Mouse (Mus musculus) limb, embryonic 12.5 days (tissue): Measurements from ENCODE around the gene Vapa. TPM values are rescaled to one million over a fixed set of nuclear protein-coding genes. Genes with fewer than 3 reads are reported as not detected.

Experiments
- ATAC-seq: fragments of 200-750 bp; cut with Nextera tagmentation; 2 replicates; pipeline ENCODE4 v1.8.0; 2017; ENCODE audit warnings: low read depth, moderate TSS enrichment; ENCODE audit not compliant: insufficient number of reproducible peaks, insufficient read depth, low FRiP score, low TSS enrichment
- H3K27ac ChIP-seq: fragments of 300-500 bp; sonication (generic); 2 replicates; pipeline ENCODE4 v1.5.1; 2016; ENCODE audit warnings: mild to moderate bottlenecking, moderate library complexity
- H3K27me3 ChIP-seq: fragments of 300-500 bp; sonication (generic); 2 replicates; pipeline ENCODE4 v1.6.1; 2016; ENCODE audit warnings: mild to moderate bottlenecking, moderate library complexity
- H3K36me3 ChIP-seq: fragments of 300-500 bp; sonication (generic); 2 replicates; pipeline ENCODE4 v1.6.1; 2016; ENCODE audit warnings: mild to moderate bottlenecking, moderate library complexity
- H3K4me1 ChIP-seq: fragments of 300-500 bp; sonication (generic); replicated peaks from 2 replicates; pipeline ENCODE4 v1.6.1; 2016
- H3K4me2 ChIP-seq: fragments of 300-500 bp; sonication (generic); 2 replicates; pipeline ENCODE4 v1.6.1; 2016; ENCODE audit warnings: mild to moderate bottlenecking, moderate library complexity
- H3K4me3 ChIP-seq: fragments of 300-500 bp; sonication (generic); replicated peaks from 2 replicates; pipeline ENCODE4 v1.5.1; 2016; ENCODE audit warnings: mild to moderate bottlenecking
- H3K9ac ChIP-seq: fragments of 300-500 bp; sonication (generic); replicated peaks from 2 replicates; pipeline ENCODE4 v1.6.1; 2016; ENCODE audit warnings: mild to moderate bottlenecking, moderate library complexity
- H3K9me3 ChIP-seq: fragments of 300-500 bp; sonication (generic); 2 replicates; pipeline ENCODE4 v1.6.1; 2016; ENCODE audit warnings: mild to moderate bottlenecking, moderate library complexity
- WGBS: fragments of 180-500 bp; shearing (Covaris S2); methylation state at CpG from one replicate; pipeline ENCODE4 v1.1.7; 2016; 5-methylcytosine and 5-hydroxymethylcytosine counted together
- polyA plus RNA-seq: library from polyadenylated mRNA; unstranded; fragments of >200 nt; fragmentation: Nextera tagmentation; extraction: Ambion mirVana; gene quantifications from 2 replicates; pipeline ENCODE4 v1.2.1, GENCODE M21; 2016

Gene Vapa
- polyA plus RNA-seq, 1 experiment from 2014 or later: 202 TPM

- H3K9ac ChIP-seq: no peak overlapping the region
- no peaks in the 10 kb centered on the region for H3K36me3 ChIP-seq
- 65% methylated on average over 6 of the region's 6 CpGs for WGBS
- no peaks in the 10 kb centered on the region for H3K9me3 ChIP-seq
- no peaks in the 10 kb centered on the region for H3K4me1 ChIP-seq
- H3K27me3 ChIP-seq: no peaks in the 10 kb centered on the region
- ATAC-seq: no peak
- no peak overlapping the region for H3K27ac ChIP-seq
- no peak overlapping the region for H3K4me3 ChIP-seq
- no peak overlapping the region for H3K4me2 ChIP-seq
Measured at GRCm38 (mm10) chr17:65563345-65563744, 50.0 kb downstream of the Vapa start.

GRCm38 (mm10) chr17:65562761-65563160, 50.6 kb downstream of the Vapa start:
- WGBS: 4% methylated on average over 5 of the region's 5 CpGs
- no peak for ATAC-seq
- H3K9me3 ChIP-seq: no peaks in the 10 kb centered on the region
- H3K27ac ChIP-seq: no peak overlapping the region
- no peak overlapping the region for H3K4me2 ChIP-seq
- H3K27me3 ChIP-seq: no peaks in the 10 kb centered on the region
- H3K4me1 ChIP-seq: no peaks in the 10 kb centered on the region
- no peak overlapping the region for H3K4me3 ChIP-seq
- no peak overlapping the region for H3K9ac ChIP-seq
- H3K36me3 ChIP-seq: no peaks in the 10 kb centered on the region

- Histone ChIP-seq H3K4me2 (no peak overlapping the region), H3K9me3 (no peaks in the 10 kb centered on the region), H3K27ac (no peak overlapping the region), H3K4me3 (no peak overlapping the region), H3K27me3 (no peaks in the 10 kb centered on the region), H3K36me3 (no peaks in the 10 kb centered on the region), H3K4me1 (no peaks in the 10 kb centered on the region), H3K9ac (no peak overlapping the region)
- WGBS: 68% methylated on average over 6 of the region's 6 CpGs
- ATAC-seq: no peak
Measured at GRCm38 (mm10) chr17:65561361-65562015, 51.9 kb downstream of the Vapa start.

GRCm38 (mm10) chr17:65559273-65559672, 54.1 kb downstream of the Vapa start:
- ATAC-seq: no peak
- no peak overlapping the region for H3K9ac ChIP-seq
- WGBS: 43% methylated on average over 5 of the region's 5 CpGs
- H3K9me3 ChIP-seq: no peaks in the 10 kb centered on the region
- H3K4me2 ChIP-seq: no peak overlapping the region
- H3K36me3 ChIP-seq: no peaks in the 10 kb centered on the region
- H3K4me3 ChIP-seq: no peak overlapping the region
- no peaks in the 10 kb centered on the region for H3K4me1 ChIP-seq
- H3K27me3 ChIP-seq: no peaks in the 10 kb centered on the region
- H3K27ac ChIP-seq: no peak overlapping the region

GRCm38 (mm10) chr17:65558788-65559187, 54.6 kb downstream of the Vapa start:
- H3K4me2 ChIP-seq: 0 out of 2 replicates have a peak overlapping the region, but pooled peaks have one; percentile 3
- no peaks in the 10 kb centered on the region for H3K4me1 ChIP-seq
- no peaks in the 10 kb centered on the region for H3K36me3 ChIP-seq
- no peak overlapping the region for H3K9ac ChIP-seq
- no peak for ATAC-seq
- 63% methylated on average over 9 of the region's 9 CpGs for WGBS
- no peaks in the 10 kb centered on the region for H3K9me3 ChIP-seq
- H3K27me3 ChIP-seq: no peaks in the 10 kb centered on the region
- no peak overlapping the region for H3K4me3 ChIP-seq
- no peak overlapping the region for H3K27ac ChIP-seq

GRCm38 (mm10) chr17:65558217-65558616, 55.1 kb downstream of the Vapa start:
- H3K4me3 ChIP-seq: no peak overlapping the region
- H3K9ac ChIP-seq: no peak overlapping the region
- H3K4me1 ChIP-seq: no peaks in the 10 kb centered on the region
- H3K27ac ChIP-seq: no peak overlapping the region
- H3K9me3 ChIP-seq: no peaks in the 10 kb centered on the region
- H3K36me3 ChIP-seq: no peaks in the 10 kb centered on the region
- 0 out of 2 replicates have a peak overlapping the region, but pooled peaks have one; percentile 3 for H3K4me2 ChIP-seq
- ATAC-seq: no peak
- no peaks in the 10 kb centered on the region for H3K27me3 ChIP-seq
- WGBS: 44% methylated on average over 9 of the region's 9 CpGs

GRCm38 (mm10) chr17:65557212-65557611, 56.1 kb downstream of the Vapa start:
- Histone ChIP-seq H3K4me1 (no peaks in the 10 kb centered on the region), H3K4me2 (no peak overlapping the region), H3K9ac (no peak overlapping the region), H3K36me3 (no peaks in the 10 kb centered on the region), H3K27ac (no peak overlapping the region), H3K9me3 (no peaks in the 10 kb centered on the region), H3K27me3 (no peaks in the 10 kb centered on the region), H3K4me3 (no peak overlapping the region)
- WGBS: 68% methylated on average over 6 of the region's 6 CpGs
- no peak for ATAC-seq

GRCm38 (mm10) chr17:65556798-65557197, 56.6 kb downstream of the Vapa start:
- H3K9ac ChIP-seq: no peak overlapping the region
- no peak overlapping the region for H3K4me3 ChIP-seq
- H3K27ac ChIP-seq: no peak overlapping the region
- ATAC-seq: no peak
- H3K9me3 ChIP-seq: no peaks in the 10 kb centered on the region
- no peaks in the 10 kb centered on the region for H3K27me3 ChIP-seq
- H3K4me1 ChIP-seq: no peaks in the 10 kb centered on the region
- H3K36me3 ChIP-seq: no peaks in the 10 kb centered on the region
- 73% methylated on average over 10 of the region's 10 CpGs for WGBS
- no peak overlapping the region for H3K4me2 ChIP-seq

GRCm38 (mm10) chr17:65552426-65552997, 60.8 kb downstream of the Vapa start:
- Histone ChIP-seq H3K4me1 (no peaks in the 10 kb centered on the region), H3K27ac (no peak overlapping the region), H3K27me3 (no peaks in the 10 kb centered on the region), H3K36me3 (no peaks in the 10 kb centered on the region), H3K4me3 (no peak overlapping the region), H3K4me2 (no peak overlapping the region), H3K9me3 (no peaks in the 10 kb centered on the region), H3K9ac (no peak overlapping the region)
- 74% methylated on average over 12 of the region's 12 CpGs for WGBS
- ATAC-seq: no peak

GRCm38 (mm10) chr17:65550357-65550756, 63.0 kb downstream of the Vapa start:
- no peak overlapping the region for H3K9ac ChIP-seq
- WGBS: 85% methylated on average over 4 of the region's 4 CpGs
- H3K4me3 ChIP-seq: no peak overlapping the region
- H3K4me1 ChIP-seq: no peaks in the 10 kb centered on the region
- H3K27ac ChIP-seq: no peak overlapping the region
- H3K36me3 ChIP-seq: no peaks in the 10 kb centered on the region
- no peaks in the 10 kb centered on the region for H3K9me3 ChIP-seq
- ATAC-seq: no peak
- H3K27me3 ChIP-seq: no peaks in the 10 kb centered on the region
- no peak overlapping the region for H3K4me2 ChIP-seq

- H3K4me1 ChIP-seq: no peaks in the 10 kb centered on the region
- H3K4me3 ChIP-seq: no peak overlapping the region
- no peak for ATAC-seq
- no peaks in the 10 kb centered on the region for H3K27me3 ChIP-seq
- no peaks in the 10 kb centered on the region for H3K36me3 ChIP-seq
- 81% methylated on average over 18 of the region's 18 CpGs for WGBS
- H3K4me2 ChIP-seq: no peak overlapping the region
- no peak overlapping the region for H3K27ac ChIP-seq
- no peak overlapping the region for H3K9ac ChIP-seq
- H3K9me3 ChIP-seq: no peaks in the 10 kb centered on the region
Measured at GRCm38 (mm10) chr17:65548698-65549365, 64.5 kb downstream of the Vapa start.
